Mouse (Mus musculus): ENCODE data around the gene Smco1. TPM values are rescaled to one million over a fixed set of nuclear protein-coding genes. Genes with fewer than 3 reads are reported as not detected.
"Not testable (repeated sequence)": the region's sequence is repeated elsewhere in the genome, so short reads cannot be mapped to it uniquely, and the experiment has no call there.

The Smco1 gene
- polyA plus RNA-seq, 1 experiment from 2014 or later = 0.15 TPM

GRCm38 (mm10) chr16:32275830-32276229 lies 4.6 kb downstream of the Smco1 start:
- no peak for ATAC-seq
- 89% methylated on average over 1 of the region's 1 CpGs for WGBS
- H3K4me3 ChIP-seq (replicated peaks) = no peak overlapping the region

GRCm38 (mm10) chr16:32277308-32278256 lies 6.3 kb downstream of the Smco1 start, which contains the start of gene Rnf168:
Gene Rnf168 (plus strand): TSS chr16:32277459.
- peak; percentile 95 for ATAC-seq
- H3K4me1 ChIP-seq (replicated peaks) = peaks cover 45% of the 10 kb centered on the region
- no peaks in the 10 kb centered on the region for H3K27me3 ChIP-seq
- peak within 1 kb of the TSS; percentile 86 for H3K9ac ChIP-seq (replicated peaks)
- H3K9me3 ChIP-seq = no peaks in the 10 kb centered on the region
- under 1% methylated on average over 74 of the region's 75 CpGs for WGBS
- peak within 1 kb of the TSS; percentile 59 for H3K4me2 ChIP-seq (replicated peaks)
- peaks cover 11% of the 10 kb centered on the region; the same call in 1 of the 2 replicates for H3K36me3 ChIP-seq
- peak within 1 kb of the TSS; percentile 84 for H3K4me3 ChIP-seq (replicated peaks)
- H3K27ac ChIP-seq = peak within 1 kb of the TSS; percentile 95

More at GRCm38 (mm10) chr16:32275830-32276229, 4.6 kb downstream of the Smco1 start:
- no peak overlapping the region for H3K9ac ChIP-seq (replicated peaks)
- H3K36me3 ChIP-seq = 0 out of 2 replicates have a peak, but pooled peaks cover 5% of the 10 kb centered on the region
- H3K27ac ChIP-seq = no peak overlapping the region
- H3K9me3 ChIP-seq = no peaks in the 10 kb centered on the region
- no peaks in the 10 kb centered on the region for H3K27me3 ChIP-seq
- H3K4me1 ChIP-seq (replicated peaks) = peaks cover 31% of the 10 kb centered on the region
- no peak overlapping the region for H3K4me2 ChIP-seq (replicated peaks)

GRCm38 (mm10) chr16:32278396-32278795 lies 7.1 kb downstream of the Smco1 start:
- ATAC-seq = no peak
- H3K36me3 ChIP-seq = peaks cover 17% of the 10 kb centered on the region
- H3K4me1 ChIP-seq (replicated peaks) = peaks cover 45% of the 10 kb centered on the region
- no peaks in the 10 kb centered on the region for H3K27me3 ChIP-seq
- WGBS = 63% methylated on average over 7 of the region's 7 CpGs
- peak overlapping the region; percentile 84 for H3K4me3 ChIP-seq (replicated peaks)
- peak overlapping the region; percentile 86 for H3K9ac ChIP-seq (replicated peaks)
- H3K4me2 ChIP-seq (replicated peaks) = peak overlapping the region; percentile 59
- peak overlapping the region; percentile 95; the same call in 1 of the 2 replicates for H3K27ac ChIP-seq
- no peaks in the 10 kb centered on the region for H3K9me3 ChIP-seq

GRCm38 (mm10) chr16:32280211-32280610 lies 8.9 kb downstream of the Smco1 start:
- Histone ChIP-seq H3K4me2 (replicated peaks) (peak overlapping the region; percentile 59), H3K27ac (no peak overlapping the region), H3K4me1 (replicated peaks) (peaks cover 45% of the 10 kb centered on the region), H3K4me3 (replicated peaks) (peak overlapping the region; percentile 12), H3K9me3 (no peaks in the 10 kb centered on the region), H3K36me3 (peaks cover 35% of the 10 kb centered on the region), H3K9ac (replicated peaks) (no peak overlapping the region), H3K27me3 (no peaks in the 10 kb centered on the region)
- ATAC-seq = no peak
- WGBS = 94% methylated on average over 8 of the region's 8 CpGs

GRCm38 (mm10) chr16:32282608-32283007 lies 11.3 kb downstream of the Smco1 start:
- Histone ChIP-seq H3K4me3 (replicated peaks) (no peak overlapping the region), H3K36me3 (peaks cover 52% of the 10 kb centered on the region), H3K27ac (no peak overlapping the region), H3K27me3 (no peaks in the 10 kb centered on the region), H3K4me2 (replicated peaks) (no peak overlapping the region), H3K9ac (replicated peaks) (no peak overlapping the region), H3K9me3 (no peaks in the 10 kb centered on the region), H3K4me1 (replicated peaks) (peaks cover 39% of the 10 kb centered on the region)
- ATAC-seq = no peak

- no peak for ATAC-seq
- H3K9me3 ChIP-seq = 0 out of 2 replicates have a peak, but pooled peaks cover 2% of the 10 kb centered on the region
- no peak overlapping the region for H3K4me3 ChIP-seq (replicated peaks)
- no peak overlapping the region for H3K4me2 ChIP-seq (replicated peaks)
- no peaks in the 10 kb centered on the region for H3K27me3 ChIP-seq
- 97% methylated on average over 4 of the region's 4 CpGs for WGBS
- no peaks in the 10 kb centered on the region for H3K4me1 ChIP-seq (replicated peaks)
- H3K36me3 ChIP-seq = peaks cover 48% of the 10 kb centered on the region
- H3K9ac ChIP-seq (replicated peaks) = no peak overlapping the region
- H3K27ac ChIP-seq = no peak overlapping the region
Observed at GRCm38 (mm10) chr16:32291821-32292220, 20.6 kb downstream of the Smco1 start.

- WGBS = 96% methylated on average over 4 of the region's 4 CpGs
- not testable (repeated sequence) for ATAC-seq; H3K27me3 ChIP-seq; H3K9me3 ChIP-seq; H3K4me1 ChIP-seq (replicated peaks); H3K4me3 ChIP-seq (replicated peaks); H3K27ac ChIP-seq; H3K9ac ChIP-seq (replicated peaks); H3K4me2 ChIP-seq (replicated peaks)
- H3K36me3 ChIP-seq = peaks cover 54% of the 10 kb centered on the region
Observed at GRCm38 (mm10) chr16:32299617-32300016, 28.3 kb downstream of the Smco1 start.

- H3K27me3 ChIP-seq = no peaks in the 10 kb centered on the region
- no peak for ATAC-seq
- WGBS = 39% methylated on average over 1 of the region's 1 CpGs
- peaks cover 32% of the 10 kb centered on the region for H3K36me3 ChIP-seq
- no peak overlapping the region for H3K27ac ChIP-seq
- no peaks in the 10 kb centered on the region for H3K4me1 ChIP-seq (replicated peaks)
- H3K9me3 ChIP-seq = no peaks in the 10 kb centered on the region
- no peak overlapping the region for H3K4me2 ChIP-seq (replicated peaks)
- no peak overlapping the region for H3K9ac ChIP-seq (replicated peaks)
- no peak overlapping the region for H3K4me3 ChIP-seq (replicated peaks)
Observed at GRCm38 (mm10) chr16:32303046-32303445, 31.8 kb downstream of the Smco1 start.

GRCm38 (mm10) chr16:32303886-32304285 lies 32.6 kb downstream of the Smco1 start:
- H3K27ac ChIP-seq = no peak overlapping the region
- H3K27me3 ChIP-seq = no peaks in the 10 kb centered on the region
- 97% methylated on average over 7 of the region's 7 CpGs for WGBS
- H3K9me3 ChIP-seq = no peaks in the 10 kb centered on the region
- H3K4me1 ChIP-seq (replicated peaks) = no peaks in the 10 kb centered on the region
- H3K4me2 ChIP-seq (replicated peaks) = no peak overlapping the region
- ATAC-seq = no peak
- no peak overlapping the region for H3K9ac ChIP-seq (replicated peaks)
- H3K4me3 ChIP-seq (replicated peaks) = no peak overlapping the region
- peaks cover 24% of the 10 kb centered on the region for H3K36me3 ChIP-seq

- no peaks in the 10 kb centered on the region for H3K9me3 ChIP-seq
- H3K4me2 ChIP-seq (replicated peaks) = no peak overlapping the region
- H3K27me3 ChIP-seq = no peaks in the 10 kb centered on the region
- no peak for ATAC-seq
- H3K9ac ChIP-seq (replicated peaks) = no peak overlapping the region
- H3K36me3 ChIP-seq = no peaks in the 10 kb centered on the region
- 81% methylated on average over 4 of the region's 4 CpGs for WGBS
- no peaks in the 10 kb centered on the region for H3K4me1 ChIP-seq (replicated peaks)
- no peak overlapping the region for H3K4me3 ChIP-seq (replicated peaks)
- no peak overlapping the region for H3K27ac ChIP-seq
Observed at GRCm38 (mm10) chr16:32311970-32312369, 40.7 kb downstream of the Smco1 start.

GRCm38 (mm10) chr16:32312386-32312785 lies 41.1 kb downstream of the Smco1 start:
- no peak overlapping the region for H3K4me3 ChIP-seq (replicated peaks)
- H3K27ac ChIP-seq = no peak overlapping the region
- no peak overlapping the region for H3K9ac ChIP-seq (replicated peaks)
- 53% methylated on average over 5 of the region's 5 CpGs for WGBS
- H3K4me2 ChIP-seq (replicated peaks) = no peak overlapping the region
- no peaks in the 10 kb centered on the region for H3K36me3 ChIP-seq
- ATAC-seq = no peak
- no peaks in the 10 kb centered on the region for H3K27me3 ChIP-seq
- no peaks in the 10 kb centered on the region for H3K9me3 ChIP-seq
- no peaks in the 10 kb centered on the region for H3K4me1 ChIP-seq (replicated peaks)

GRCm38 (mm10) chr16:32312859-32313258 lies 41.6 kb downstream of the Smco1 start:
- no peak overlapping the region for H3K9ac ChIP-seq (replicated peaks)
- ATAC-seq = no peak
- no peak overlapping the region for H3K4me3 ChIP-seq (replicated peaks)
- H3K36me3 ChIP-seq = no peaks in the 10 kb centered on the region
- 81% methylated on average over 4 of the region's 4 CpGs for WGBS
- no peak overlapping the region for H3K27ac ChIP-seq
- no peak overlapping the region for H3K4me2 ChIP-seq (replicated peaks)
- no peaks in the 10 kb centered on the region for H3K4me1 ChIP-seq (replicated peaks)
- no peaks in the 10 kb centered on the region for H3K27me3 ChIP-seq
- H3K9me3 ChIP-seq = no peaks in the 10 kb centered on the region

Measured in midbrain, embryonic 13.5 days (tissue).